Mouse (Mus musculus): ENCODE results near the gene Rpl9-ps6. TPM values are rescaled to one million over a fixed set of nuclear protein-coding genes. Genes with fewer than 3 reads are reported as not detected.
"Not testable (repeated sequence)": the region's sequence is repeated elsewhere in the genome, so short reads cannot be mapped to it uniquely, and the experiment has no call there.

Gene Rpl9-ps6
- total RNA-seq, 2 experiments from 2014 or later, result 22.7 to 52.1 TPM

- DNase-seq (ENCODE audit: low spot score), result no peak
These were observed 18.7 kb upstream of the Rpl9-ps6 start for GRCm38 (mm10) chr19:32484941-32485660.

GRCm38 (mm10) chr19:32481511-32481910 lies 15.1 kb upstream of the Rpl9-ps6 start:
- no peak for DNase-seq (ENCODE audit: low spot score)

- DNase-seq (ENCODE audit: low spot score), result no peak
These were observed 14.5 kb upstream of the Rpl9-ps6 start for GRCm38 (mm10) chr19:32480791-32481442.

- no peak for DNase-seq (ENCODE audit: low spot score)
These were observed 13.9 kb upstream of the Rpl9-ps6 start for GRCm38 (mm10) chr19:32480255-32480654.

GRCm38 (mm10) chr19:32476712-32477052 lies 10.3 kb upstream of the Rpl9-ps6 start:
- DNase-seq (ENCODE audit: low spot score), result no peak

- DNase-seq (ENCODE audit: low spot score), result no peak
These were observed 9.8 kb upstream of the Rpl9-ps6 start for GRCm38 (mm10) chr19:32476016-32476711.

GRCm38 (mm10) chr19:32470570-32471263 lies 4.3 kb upstream of the Rpl9-ps6 start:
- DNase-seq (ENCODE audit: low spot score), result no peak

GRCm38 (mm10) chr19:32470059-32470497 lies 3.7 kb upstream of the Rpl9-ps6 start:
- DNase-seq (ENCODE audit: low spot score), result peak; percentile 51

GRCm38 (mm10) chr19:32467325-32467724 lies 947 bp upstream of the Rpl9-ps6 start:
- DNase-seq (ENCODE audit: low spot score), result no peak

GRCm38 (mm10) chr19:32465228-32465627 lies 1.1 kb downstream of the Rpl9-ps6 start:
- no peak for DNase-seq (ENCODE audit: low spot score)

GRCm38 (mm10) chr19:32463037-32463436 lies 3.3 kb downstream of the Rpl9-ps6 start:
- DNase-seq (ENCODE audit: low spot score), result no peak

- not testable (repeated sequence) for DNase-seq (ENCODE audit: low spot score)
These were observed 8.7 kb downstream of the Rpl9-ps6 start for GRCm38 (mm10) chr19:32457631-32458030.

- DNase-seq (ENCODE audit: low spot score), result no peak
These were observed 9.6 kb downstream of the Rpl9-ps6 start for GRCm38 (mm10) chr19:32456744-32457143.

GRCm38 (mm10) chr19:32452231-32452630 lies 14.1 kb downstream of the Rpl9-ps6 start:
- DNase-seq (ENCODE audit: low spot score), result no peak

- DNase-seq (ENCODE audit: low spot score), result no peak
These were observed 17.4 kb downstream of the Rpl9-ps6 start for GRCm38 (mm10) chr19:32448931-32449330.

- peak; percentile 47 for DNase-seq (ENCODE audit: low spot score)
These were observed 24.8 kb downstream of the Rpl9-ps6 start for GRCm38 (mm10) chr19:32441568-32441967.

GRCm38 (mm10) chr19:32439356-32439755 lies 27.0 kb downstream of the Rpl9-ps6 start:
- DNase-seq (ENCODE audit: low spot score), result no peak

GRCm38 (mm10) chr19:32425856-32426255 lies 40.5 kb downstream of the Rpl9-ps6 start:
- no peak for DNase-seq (ENCODE audit: low spot score)

- no peak for DNase-seq (ENCODE audit: low spot score)
These were observed 41.7 kb downstream of the Rpl9-ps6 start for GRCm38 (mm10) chr19:32424706-32425105.

GRCm38 (mm10) chr19:32419069-32419468 lies 47.3 kb downstream of the Rpl9-ps6 start:
- no peak for DNase-seq (ENCODE audit: low spot score)

GRCm38 (mm10) chr19:32416692-32417317 lies 49.6 kb downstream of the Rpl9-ps6 start:
- no peak for DNase-seq (ENCODE audit: low spot score)

All from gastrocnemius, adult 18-20 months (tissue).